Mouse (Mus musculus): ENCODE measurements around the gene Cpne5. TPM values are rescaled to one million over a fixed set of nuclear protein-coding genes. Genes with fewer than 3 reads are reported as not detected.

Gene Cpne5
- total RNA-seq, 4 experiments from 2014 or later = not detected

- no peak for DNase-seq (ENCODE audit: low spot score in 2 of 2)
Observed at GRCm38 (mm10) chr17:29211836-29212235, 26.1 kb downstream of the Cpne5 start.

GRCm38 (mm10) chr17:29210037-29210436 lies 27.9 kb downstream of the Cpne5 start:
- DNase-seq (ENCODE audit: low spot score in 2 of 2) = no peak

DNA sequence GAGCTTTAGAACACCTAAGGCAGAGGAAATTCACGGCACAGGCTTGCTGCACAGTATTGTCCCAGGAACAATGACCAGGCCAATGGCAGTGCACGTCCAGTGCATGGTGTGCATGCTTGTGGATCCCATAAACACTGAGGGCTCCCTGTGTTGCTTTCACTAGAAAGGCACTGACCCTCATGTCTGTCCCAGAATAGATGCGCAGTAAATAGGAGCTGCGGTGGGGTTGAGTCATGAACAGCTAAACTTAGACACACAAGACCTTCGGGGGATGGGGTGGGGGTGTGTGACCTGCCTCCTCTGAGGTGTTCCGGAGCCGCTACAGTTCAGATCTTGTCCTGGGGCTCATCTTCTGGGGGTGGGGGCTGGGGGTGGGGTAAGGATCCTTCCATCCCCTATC lies 31.9 kb downstream of the Cpne5 start:
- peak; percentile 12 to 19 for DNase-seq (ENCODE audit: low spot score in 2 of 2)

DNA sequence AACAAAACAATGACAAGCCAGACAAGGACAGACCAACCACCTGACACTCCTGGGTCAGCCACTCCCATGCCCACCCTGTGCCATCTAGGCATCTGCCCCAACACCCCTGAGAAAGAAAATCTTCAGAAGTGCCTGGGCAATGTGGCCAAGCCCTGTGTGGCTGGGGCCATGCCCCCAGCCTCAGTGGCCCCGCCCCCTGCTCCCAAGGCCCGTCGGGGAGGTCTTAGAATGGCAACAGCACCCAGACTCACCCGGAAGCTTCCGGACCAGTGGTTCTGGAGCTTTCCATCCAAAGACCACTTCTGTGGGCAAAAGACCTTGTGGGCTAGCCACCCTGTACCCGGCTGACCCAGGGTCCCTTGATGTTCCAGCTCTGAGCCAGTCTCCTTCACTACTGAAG lies 35.4 kb downstream of the Cpne5 start:
- no peak for DNase-seq (ENCODE audit: low spot score in 2 of 2)

GRCm38 (mm10) chr17:29199821-29200220 lies 38.1 kb downstream of the Cpne5 start:
- no peak for DNase-seq (ENCODE audit: low spot score in 2 of 2)

DNA sequence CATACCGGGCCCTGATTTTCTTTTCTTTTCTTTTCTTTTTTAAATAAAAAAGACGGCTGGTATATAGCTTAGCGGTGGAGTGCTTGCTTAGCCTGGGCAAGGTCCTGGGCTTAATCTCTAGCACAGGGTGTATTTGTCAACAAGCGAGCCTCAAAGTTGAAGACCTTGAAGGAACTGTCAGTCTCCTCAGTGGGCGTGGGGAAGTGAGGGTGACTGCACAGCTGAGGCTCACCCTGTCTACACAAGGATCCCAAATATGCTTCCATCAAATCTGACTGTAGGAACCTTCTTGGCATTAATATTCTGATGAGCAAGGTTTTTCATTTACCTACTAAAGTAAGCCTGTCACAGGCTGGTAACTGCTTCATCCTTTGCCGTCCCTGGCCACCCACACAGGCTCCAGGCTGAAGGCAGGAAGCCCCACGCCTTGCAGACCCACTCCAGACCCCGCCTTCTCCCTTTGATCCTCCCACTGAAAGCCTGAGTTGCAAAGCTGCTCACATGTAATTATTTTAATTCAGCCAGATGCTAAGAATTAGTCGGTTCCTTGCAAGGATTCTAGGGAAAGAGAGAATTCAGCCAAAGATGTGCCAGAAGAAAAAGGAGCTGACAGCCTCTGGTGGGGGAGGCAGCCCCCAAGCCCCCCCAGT lies 38.7 kb downstream of the Cpne5 start:
- DNase-seq (ENCODE audit: low spot score in 2 of 2) = no peak

DNA sequence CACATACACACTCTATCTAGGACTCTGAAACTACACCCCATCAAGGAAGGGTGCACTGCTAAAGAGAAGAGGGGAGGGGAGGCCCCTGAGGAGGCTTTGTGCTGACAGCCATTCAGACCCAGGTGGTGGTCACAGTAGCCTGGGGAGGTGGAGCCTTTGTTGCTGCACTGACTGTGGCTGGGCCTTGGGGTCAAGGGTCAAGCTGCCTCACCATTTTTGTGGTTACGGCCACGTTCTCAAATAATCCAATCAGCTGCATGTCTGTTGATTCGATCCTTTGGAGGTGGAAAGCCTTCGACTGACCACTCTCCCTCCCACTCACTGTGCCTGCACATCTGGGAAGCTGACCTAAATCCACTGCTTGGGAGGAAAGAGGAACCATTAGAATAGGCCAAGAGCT lies 42.4 kb downstream of the Cpne5 start:
- DNase-seq (ENCODE audit: low spot score in 2 of 2) = no peak

DNA sequence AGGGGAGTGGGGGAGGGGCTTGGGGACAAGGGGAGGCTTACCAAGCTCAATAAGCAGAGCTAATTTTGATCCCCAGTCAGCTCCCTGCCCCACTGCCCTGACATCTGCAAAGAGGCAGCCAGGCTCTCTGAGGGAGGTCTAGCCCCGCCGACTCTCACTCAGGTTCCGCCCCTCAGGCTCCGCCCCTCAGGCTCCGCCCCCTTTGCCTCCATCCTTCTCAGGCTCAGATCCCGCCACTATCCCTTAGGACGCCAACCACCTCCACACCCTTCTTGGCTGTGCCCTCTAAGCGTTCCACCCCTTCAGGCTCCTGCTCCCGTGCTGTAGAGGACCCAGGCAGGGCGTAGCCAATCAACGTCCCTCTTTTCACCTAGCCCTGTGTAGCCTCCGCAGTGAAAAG lies 49.0 kb downstream of the Cpne5 start:
- no peak for DNase-seq (ENCODE audit: low spot score in 2 of 2)

DNA sequence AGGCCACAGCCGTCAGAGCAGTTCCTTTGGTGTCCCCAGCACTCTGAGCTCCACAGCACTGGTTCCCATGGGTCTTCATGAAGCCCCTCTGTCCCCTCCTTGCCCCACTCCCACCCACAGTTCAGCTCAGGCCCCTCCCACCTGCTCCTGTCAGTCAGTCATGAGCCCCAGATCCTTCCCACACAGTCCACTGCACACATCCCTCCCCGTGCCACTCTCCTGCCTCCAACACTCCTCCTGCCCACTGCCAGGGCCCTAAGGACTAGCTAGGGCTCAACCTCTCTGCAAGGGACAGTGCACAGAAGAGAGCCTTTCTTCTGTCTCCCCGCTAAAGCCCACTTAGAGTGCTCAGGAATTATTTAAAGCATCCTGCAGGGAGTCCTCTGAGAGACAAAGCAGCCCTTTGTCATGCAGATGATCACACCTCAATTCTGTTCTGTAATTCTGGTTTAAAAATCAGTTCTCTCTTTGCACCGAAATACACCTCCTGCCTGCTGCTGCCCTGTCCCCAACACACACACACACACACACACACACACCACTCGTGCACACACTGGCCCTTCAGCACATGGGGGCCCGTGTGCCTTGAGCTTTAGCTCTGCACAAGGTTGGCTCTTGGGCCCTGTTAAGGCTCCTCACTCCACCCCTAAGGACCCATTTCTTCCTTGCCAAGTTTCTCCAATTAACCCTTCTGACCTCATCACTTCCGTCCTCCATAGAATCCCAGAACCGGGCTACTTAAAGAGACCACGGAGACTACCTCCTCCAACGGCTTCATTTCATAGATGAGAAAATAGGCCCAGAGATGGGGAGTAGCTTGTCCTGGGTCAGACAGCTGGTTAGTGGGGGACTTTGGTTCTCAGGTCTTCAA lies 50.7 kb downstream of the Cpne5 start:
- DNase-seq (ENCODE audit: low spot score in 2 of 2) = no peak

DNA sequence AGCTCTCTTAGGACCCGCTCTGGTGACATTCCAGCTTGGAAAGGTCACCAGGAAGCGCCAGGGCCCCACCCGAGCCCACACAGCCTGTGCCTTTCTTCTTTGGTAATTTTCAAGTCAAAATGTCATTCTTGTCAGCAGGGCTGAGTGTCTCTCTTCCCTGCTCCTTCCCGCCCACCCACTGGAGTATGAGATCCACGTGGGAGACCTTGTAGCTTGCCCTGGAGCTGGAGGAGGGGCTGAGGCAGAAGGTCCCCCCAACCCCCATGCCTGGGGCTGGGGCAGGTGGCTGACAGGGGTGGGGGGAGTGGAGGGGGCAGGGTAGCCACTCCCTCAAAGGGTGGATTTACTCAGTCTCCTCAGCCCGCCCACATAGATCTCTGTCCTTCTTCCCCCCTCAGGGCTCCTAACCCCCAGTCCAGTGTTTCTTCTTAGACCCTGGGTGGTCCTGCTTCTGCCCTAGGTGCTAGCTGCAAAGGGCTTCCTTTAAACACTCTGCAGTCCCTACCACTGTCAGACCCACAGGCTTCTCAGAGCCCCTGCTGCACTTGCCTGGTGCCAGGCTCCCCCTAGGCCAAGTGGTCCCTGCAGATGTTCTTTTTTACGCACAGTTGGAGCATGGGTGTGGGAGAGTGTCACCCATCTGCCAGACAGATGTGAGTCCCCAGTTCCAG lies 52.5 kb downstream of the Cpne5 start:
- DNase-seq (ENCODE audit: low spot score in 2 of 2) = no peak

- no peak for DNase-seq (ENCODE audit: low spot score in 2 of 2)
Observed at GRCm38 (mm10) chr17:29183162-29183561, 54.8 kb downstream of the Cpne5 start.

DNA sequence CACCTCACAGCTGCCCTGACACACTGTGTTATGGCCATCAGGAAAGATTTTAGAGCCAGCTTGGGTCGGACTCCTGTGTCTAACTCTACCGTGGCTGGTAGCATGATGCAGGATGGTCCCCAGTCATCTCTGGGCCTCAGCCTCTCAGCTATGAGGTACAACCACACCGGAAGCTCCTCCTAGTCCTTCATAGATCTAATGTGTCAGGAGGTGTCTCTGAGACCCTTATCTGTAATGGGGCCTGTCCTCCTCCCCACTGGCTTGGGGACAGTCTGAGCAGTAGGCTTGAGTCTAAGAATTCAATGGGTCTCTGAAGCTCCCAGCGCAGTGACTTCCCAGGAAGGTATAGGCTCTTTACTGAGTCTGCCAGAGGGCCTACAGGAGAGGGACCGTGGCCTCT lies 56.2 kb downstream of the Cpne5 start:
- no peak for DNase-seq (ENCODE audit: low spot score in 2 of 2)

DNA sequence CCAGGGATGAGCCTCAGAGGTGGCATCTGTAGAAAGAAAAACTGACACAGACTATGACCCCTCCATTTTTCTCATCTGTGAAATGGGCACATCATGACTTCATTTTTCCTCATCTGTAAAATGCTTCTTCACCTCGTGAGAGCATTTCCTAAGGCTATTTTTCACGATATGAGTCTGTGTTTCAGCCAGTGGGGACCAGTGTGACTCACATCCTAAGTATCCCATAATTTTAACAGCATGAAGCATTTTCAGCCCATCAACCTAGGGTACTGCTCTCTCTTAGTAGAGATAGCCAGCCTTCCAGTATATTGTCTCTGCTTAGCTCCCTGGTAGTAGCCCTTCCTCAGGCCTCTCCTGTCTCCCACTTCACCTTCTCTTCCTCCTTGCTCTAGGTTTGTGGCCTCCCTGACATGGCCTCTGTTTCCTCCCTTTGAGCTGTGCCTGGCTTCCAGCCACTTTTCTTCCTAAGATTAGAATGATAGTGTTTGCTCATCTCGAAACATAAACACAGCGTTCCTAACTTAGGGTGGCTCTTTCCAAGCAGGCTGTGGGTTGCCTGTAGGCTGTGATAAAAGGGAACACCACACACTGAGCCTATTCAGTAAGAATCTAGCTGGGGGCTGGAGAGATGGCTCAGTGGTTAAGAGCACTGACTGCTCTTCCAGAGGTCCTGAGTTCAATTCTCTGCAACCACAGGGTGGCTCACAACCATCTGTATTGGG lies 57.4 kb downstream of the Cpne5 start:
- no peak for DNase-seq (ENCODE audit: low spot score in 2 of 2)

- no peak for DNase-seq (ENCODE audit: low spot score in 2 of 2)
Observed at GRCm38 (mm10) chr17:29179917-29180316, 58.0 kb downstream of the Cpne5 start.

- no peak for DNase-seq (ENCODE audit: low spot score in 2 of 2)
Observed at GRCm38 (mm10) chr17:29178503-29179059, 59.4 kb downstream of the Cpne5 start.

- DNase-seq (ENCODE audit: low spot score in 2 of 2) = peak; percentile 40 to 43
Observed at GRCm38 (mm10) chr17:29176391-29177267, 61.3 kb downstream of the Cpne5 start.

GRCm38 (mm10) chr17:29175693-29176092 lies 62.3 kb downstream of the Cpne5 start:
- DNase-seq (ENCODE audit: low spot score in 2 of 2) = no peak

DNA sequence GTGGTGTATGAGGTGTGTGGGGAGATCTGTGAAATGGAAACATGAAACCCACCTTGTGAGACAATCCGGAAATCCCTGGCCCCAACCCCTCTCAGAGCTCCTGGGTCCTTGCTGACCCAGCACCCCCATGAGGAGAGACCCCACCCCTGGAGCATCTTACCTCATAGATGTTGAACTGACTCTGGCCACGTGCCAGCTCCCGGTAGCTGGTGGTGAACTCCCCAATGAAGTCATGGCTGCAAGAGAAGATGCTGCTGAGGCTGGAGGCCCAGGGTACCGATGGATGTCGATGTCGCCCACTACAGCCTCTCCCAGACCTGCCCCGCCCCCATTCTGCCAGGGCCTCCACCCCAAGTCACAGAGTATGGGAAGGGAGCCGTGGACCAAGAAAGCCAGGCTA lies 64.8 kb downstream of the Cpne5 start:
- DNase-seq (ENCODE audit: low spot score in 2 of 2) = no peak

DNA sequence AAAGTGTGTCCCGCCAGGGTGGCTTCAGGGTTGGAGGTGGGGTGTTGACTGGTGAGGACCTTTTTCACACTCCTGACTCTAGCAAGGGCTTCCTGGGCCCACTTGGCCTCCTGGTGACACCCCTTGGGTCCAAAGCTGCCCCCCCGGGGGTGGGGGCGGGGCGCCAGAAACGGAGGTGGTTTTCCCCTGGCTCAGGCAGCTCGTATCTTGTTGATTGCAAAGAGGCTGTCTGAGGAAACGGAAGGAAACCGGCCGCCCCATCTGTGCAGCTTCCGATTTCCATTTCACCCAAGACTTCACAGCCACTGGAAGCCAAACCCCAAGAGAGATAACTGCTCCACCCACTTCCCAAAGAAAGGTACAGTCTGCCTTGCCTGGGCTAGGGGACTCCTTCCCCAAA lies 65.9 kb downstream of the Cpne5 start:
- no peak for DNase-seq (ENCODE audit: low spot score in 2 of 2)

- DNase-seq (ENCODE audit: low spot score in 2 of 2) = peak; percentile 66 to 72
Observed at GRCm38 (mm10) chr17:29171001-29171772, 66.8 kb downstream of the Cpne5 start.
